Mouse (Mus musculus) lung, embryonic 14.5 days (tissue): ENCODE measurements around the gene Tbck. TPM values are rescaled to one million over a fixed set of nuclear protein-coding genes. Genes with fewer than 3 reads are reported as not detected.

Experiments
- ATAC-seq: fragments of 200-750 bp; cut with Nextera tagmentation; 2 replicates; pipeline ENCODE4 v1.8.0; 2017; ENCODE audit warnings: mild to moderate bottlenecking, moderate TSS enrichment, moderate library complexity; ENCODE audit not compliant: insufficient read depth
- DNase-seq: peaks from one replicate; pipeline ENCODE4 v3.0.0-alpha.2; 2015
- H3K27ac ChIP-seq: fragments of 300-500 bp; sonication (generic); 2 replicates; pipeline ENCODE4 v1.5.1; 2014; ENCODE audit warnings: low read depth, mild to moderate bottlenecking, moderate library complexity
- H3K27me3 ChIP-seq: fragments of 300-500 bp; sonication (generic); 2 replicates; pipeline ENCODE4 v1.6.1; 2014; ENCODE audit warnings: low read length, control low read depth; ENCODE audit not compliant: insufficient read depth
- H3K36me3 ChIP-seq: fragments of 300-500 bp; sonication (generic); 2 replicates; pipeline ENCODE4 v1.6.1; 2014; ENCODE audit warnings: control low read depth; ENCODE audit not compliant: insufficient read depth
- H3K4me1 ChIP-seq: fragments of 300-500 bp; sonication (generic); 2 replicates; pipeline ENCODE4 v1.6.1; 2014; ENCODE audit warnings: antibody characterized with exemption, control low read depth; ENCODE audit not compliant: insufficient read depth
- H3K4me2 ChIP-seq: fragments of 300-500 bp; sonication (generic); 2 replicates; pipeline ENCODE4 v1.6.1; 2014; ENCODE audit warnings: mild to moderate bottlenecking
- H3K4me3 ChIP-seq: fragments of 300-500 bp; sonication (generic); 2 replicates; pipeline ENCODE4 v1.5.1; 2014; ENCODE audit warnings: low read depth, low read length
- H3K9ac ChIP-seq: fragments of 300-500 bp; sonication (generic); 2 replicates; pipeline ENCODE4 v1.6.1; 2014
- H3K9me3 ChIP-seq: fragments of 300-500 bp; sonication (generic); 2 replicates; pipeline ENCODE4 v1.6.1; 2016; ENCODE audit warnings: low read depth, low read length, control low read depth
- CTCF ChIP-seq: IDR thresholded peaks from 2 replicates; pipeline ENCODE4 v1.5.1; 2016; ENCODE audit warnings: antibody characterized with exemption, low read depth
- WGBS: fragments of 180-500 bp; shearing (Covaris S2); extraction: QIAGEN DNeasy Blood & Tissue Kit; methylation state at CpG from one replicate; pipeline ENCODE4 v1.1.7; 2014; 5-methylcytosine and 5-hydroxymethylcytosine counted together
- polyA plus RNA-seq: library from polyadenylated mRNA; unstranded; fragments of >200 nt; fragmentation: Nextera tagmentation; extraction: Ambion mirVana; gene quantifications from 2 replicates; pipeline ENCODE4 v1.2.1, GENCODE M21; 2014

Tbck gene
- polyA plus RNA-seq, 1 experiment from 2014 or later = 19.6 TPM

- DNase-seq (peak; percentile 16), ATAC-seq (no peak)
- WGBS = 38% methylated on average over 5 of the region's 5 CpGs
- Histone ChIP-seq H3K4me1 (no peaks in the 10 kb centered on the region), H3K9ac (no peak overlapping the region), H3K27me3 (no peaks in the 10 kb centered on the region), H3K9me3 (no peaks in the 10 kb centered on the region), H3K36me3 (peaks cover 6% of the 10 kb centered on the region; the same call in 1 of the 2 replicates), H3K4me3 (no peak overlapping the region), H3K4me2 (no peak overlapping the region), H3K27ac (no peak overlapping the region)
- TF ChIP-seq CTCF = no peak
Measured at GRCm38 (mm10) chr3:132713913-132714312, 30.0 kb downstream of the Tbck start.

DNA sequence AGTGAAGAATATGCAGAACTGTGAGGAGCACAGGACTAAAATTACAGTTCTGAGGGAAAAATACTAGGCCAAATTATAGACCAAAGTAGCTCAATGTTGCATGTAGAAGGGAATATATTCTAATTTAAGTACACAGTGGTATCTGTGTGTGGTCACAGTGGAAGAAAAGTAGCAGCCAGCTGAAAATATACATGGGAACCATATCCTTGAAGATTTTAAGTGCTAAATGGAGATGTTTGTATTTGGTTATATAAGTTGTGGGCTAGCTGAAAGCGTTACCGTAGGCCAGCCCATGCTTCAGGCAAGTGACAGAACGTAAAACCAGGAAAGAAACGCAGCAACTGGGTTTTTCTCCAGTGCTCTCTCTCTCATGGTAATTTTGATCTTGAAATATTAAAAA lies 33.4 kb downstream of the Tbck start:
- H3K9me3 ChIP-seq = no peaks in the 10 kb centered on the region
- no peak overlapping the region for H3K4me2 ChIP-seq
- H3K27ac ChIP-seq = no peak overlapping the region
- ATAC-seq = no peak
- DNase-seq = no peak
- no peaks in the 10 kb centered on the region for H3K27me3 ChIP-seq
- peaks cover 12% of the 10 kb centered on the region; the same call in 1 of the 2 replicates for H3K36me3 ChIP-seq
- WGBS = 90% methylated on average over 4 of the region's 4 CpGs
- no peak overlapping the region for H3K4me3 ChIP-seq
- H3K4me1 ChIP-seq = no peaks in the 10 kb centered on the region
- no peak overlapping the region for H3K9ac ChIP-seq
- no peak for TF ChIP-seq CTCF

DNA sequence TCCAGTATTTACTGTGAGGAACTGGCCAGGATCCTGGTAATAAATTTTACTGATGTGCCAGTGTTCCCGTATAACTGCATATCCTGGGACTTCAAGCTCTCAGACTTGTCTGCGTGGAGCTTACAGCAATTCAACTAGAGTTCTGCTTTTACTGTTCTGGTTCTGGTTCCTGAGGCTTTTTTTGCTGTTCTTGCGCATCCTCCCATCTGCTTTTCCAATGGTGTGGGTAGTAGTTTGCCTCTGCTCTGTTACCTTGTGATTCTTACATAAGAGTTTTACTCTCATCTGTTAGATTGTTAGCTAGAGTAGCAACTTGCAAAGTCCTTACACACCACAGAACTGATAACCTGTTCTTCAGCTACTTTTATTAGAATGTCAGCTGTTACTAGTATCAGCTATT lies 40.4 kb downstream of the Tbck start:
- DNase-seq (no peak), ATAC-seq (no peak)
- no peak for TF ChIP-seq CTCF
- Histone ChIP-seq H3K9me3 (no peaks in the 10 kb centered on the region), H3K27ac (no peak overlapping the region), H3K4me3 (no peak overlapping the region), H3K36me3 (peaks cover 27% of the 10 kb centered on the region), H3K27me3 (no peaks in the 10 kb centered on the region), H3K4me1 (no peaks in the 10 kb centered on the region), H3K9ac (no peak overlapping the region), H3K4me2 (no peak overlapping the region)
- 92% methylated on average over 3 of the region's 3 CpGs for WGBS

GRCm38 (mm10) chr3:132744287-132745146 lies 60.6 kb downstream of the Tbck start:
- no peak for TF ChIP-seq CTCF
- Histone ChIP-seq H3K9ac (no peak overlapping the region), H3K36me3 (no peaks in the 10 kb centered on the region), H3K4me2 (no peak overlapping the region), H3K4me3 (no peak overlapping the region), H3K9me3 (no peaks in the 10 kb centered on the region), H3K4me1 (no peaks in the 10 kb centered on the region), H3K27ac (no peak overlapping the region), H3K27me3 (no peaks in the 10 kb centered on the region)
- ATAC-seq = no peak
- WGBS = 69% methylated on average over 10 of the region's 10 CpGs
- DNase-seq = no peak

DNA sequence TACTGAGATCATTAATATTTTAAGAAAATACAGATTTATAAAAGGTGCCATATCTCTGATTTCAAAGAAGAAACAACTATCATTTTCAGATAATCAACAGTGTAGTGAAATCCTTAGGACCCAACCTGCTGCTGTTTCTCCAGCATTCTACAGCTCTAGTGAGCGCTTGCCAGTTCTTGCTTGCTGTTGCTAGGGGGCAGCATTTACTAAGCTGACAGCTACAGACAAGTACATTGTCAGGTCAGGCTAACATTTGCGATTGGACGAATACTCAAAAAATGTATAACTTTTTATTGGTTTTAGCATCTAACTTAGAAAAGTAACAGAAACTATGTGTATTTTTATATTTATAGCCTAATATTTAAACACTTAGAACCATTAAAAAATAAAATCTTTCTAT lies 63.1 kb downstream of the Tbck start:
- DNase-seq (peak; percentile 93), ATAC-seq (peak; percentile 86)
- Histone ChIP-seq H3K27ac (no peak overlapping the region), H3K9me3 (no peaks in the 10 kb centered on the region), H3K36me3 (no peaks in the 10 kb centered on the region), H3K4me2 (no peak overlapping the region), H3K4me3 (no peak overlapping the region), H3K9ac (no peak overlapping the region), H3K4me1 (no peaks in the 10 kb centered on the region), H3K27me3 (no peaks in the 10 kb centered on the region)
- 9% methylated on average over 3 of the region's 3 CpGs for WGBS
- TF ChIP-seq CTCF = peak; percentile 92

DNA sequence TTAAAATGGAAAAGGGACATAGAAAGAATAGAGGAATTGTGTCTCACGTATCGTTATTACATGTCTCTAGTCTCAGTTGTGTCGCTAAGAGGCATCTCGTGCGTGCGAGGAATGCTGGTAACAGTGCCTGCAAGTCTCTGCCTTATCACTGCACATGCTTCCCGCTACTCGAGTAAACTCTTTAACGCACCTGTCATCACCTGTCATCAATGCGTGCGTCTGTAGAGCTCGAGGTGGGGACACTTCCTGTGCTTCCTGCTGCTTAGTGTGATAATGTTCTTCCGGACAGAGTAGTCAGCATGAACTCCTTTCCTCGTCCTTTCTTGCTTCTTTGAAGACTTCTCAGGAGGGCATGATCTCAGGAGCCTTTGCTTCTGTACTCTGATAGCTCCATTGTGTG lies 63.8 kb downstream of the Tbck start:
- TF ChIP-seq CTCF = no peak
- no peaks in the 10 kb centered on the region for H3K27me3 ChIP-seq
- H3K36me3 ChIP-seq = no peaks in the 10 kb centered on the region
- ATAC-seq = no peak
- H3K27ac ChIP-seq = no peak overlapping the region
- H3K4me1 ChIP-seq = no peaks in the 10 kb centered on the region
- DNase-seq = no peak
- no peak overlapping the region for H3K4me2 ChIP-seq
- H3K9me3 ChIP-seq = no peaks in the 10 kb centered on the region
- H3K4me3 ChIP-seq = no peak overlapping the region
- no peak overlapping the region for H3K9ac ChIP-seq
- WGBS = 46% methylated on average over 14 of the region's 14 CpGs

DNA sequence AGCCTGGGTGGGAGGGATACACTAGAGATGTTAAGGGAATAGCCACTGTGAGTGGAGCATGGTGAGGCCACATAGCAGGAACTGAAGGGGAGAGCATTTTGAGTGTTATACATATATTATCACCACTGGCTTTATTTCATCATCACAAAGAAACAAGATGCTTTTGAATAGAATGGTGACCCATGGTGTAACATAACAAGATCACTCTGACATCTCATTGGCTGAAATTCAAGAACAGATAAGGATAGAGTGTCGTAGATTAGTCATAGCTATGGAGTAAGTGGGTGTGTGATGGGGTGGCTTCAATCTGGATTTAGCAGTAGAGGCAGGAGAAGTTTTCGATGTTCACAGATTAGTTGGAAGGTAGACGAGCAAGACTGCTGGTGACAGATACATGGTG lies 64.8 kb downstream of the Tbck start:
- peak; percentile 57 for DNase-seq
- H3K9me3 ChIP-seq = no peaks in the 10 kb centered on the region
- 0 out of 2 replicates have a peak, but pooled peaks cover 5% of the 10 kb centered on the region for H3K36me3 ChIP-seq
- H3K27ac ChIP-seq = no peak overlapping the region
- no peaks in the 10 kb centered on the region for H3K27me3 ChIP-seq
- peak; percentile 36; the same call in 1 of the 2 replicates for ATAC-seq
- no peak for TF ChIP-seq CTCF
- 60% methylated on average over 3 of the region's 3 CpGs for WGBS
- no peak overlapping the region for H3K4me2 ChIP-seq
- H3K4me3 ChIP-seq = no peak overlapping the region
- H3K9ac ChIP-seq = no peak overlapping the region
- no peaks in the 10 kb centered on the region for H3K4me1 ChIP-seq
